Mouse (Mus musculus): ENCODE results near the gene Golga2. TPM values are rescaled to one million over a fixed set of nuclear protein-coding genes. Genes with fewer than 3 reads are reported as not detected.

The Golga2 gene
- polyA plus RNA-seq (2015; fragmentation: Nextera tagmentation; extraction: Ambion mirVana) = 19.7 and 20.5 TPM in 2 replicates

DNA sequence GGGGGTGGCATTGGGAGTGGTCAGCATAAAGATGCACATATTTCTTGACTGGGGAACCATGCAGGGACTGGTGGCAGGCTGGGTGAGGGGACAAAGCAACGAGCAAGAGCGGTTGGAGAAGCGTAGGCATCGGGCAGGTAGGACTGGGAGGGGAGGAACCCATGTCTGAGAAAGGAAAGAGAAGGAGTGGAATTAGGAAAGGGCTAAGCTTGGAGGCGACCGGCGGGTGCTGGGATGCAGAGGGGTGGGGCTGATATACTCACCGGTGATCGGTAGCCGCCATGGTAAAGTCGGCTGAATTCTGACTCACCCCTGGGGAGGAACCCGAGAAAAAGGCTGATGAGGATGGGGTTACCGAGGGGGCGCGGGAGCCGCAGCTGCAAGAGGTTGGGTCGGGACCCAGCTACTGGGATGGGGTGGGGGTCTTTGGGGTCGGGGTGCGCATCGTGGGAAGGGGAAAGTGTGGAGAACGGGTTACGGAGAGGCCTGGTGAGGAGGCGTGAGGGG is at the start of gene Golga2:
Gene Golga2, plus strand, starts transcription at position 51 of the 507 bp plus-strand sequence.
- peak within 1 kb of the TSS; percentile 62 for H3K27ac ChIP-seq
- H3K4me3 ChIP-seq (replicated peaks) = peak within 1 kb of the TSS; percentile 79
- peaks cover 16% of the 10 kb centered on the region for H3K4me1 ChIP-seq (replicated peaks)
- peak within 1 kb of the TSS; percentile 80 for H3K4me2 ChIP-seq (replicated peaks)
- peak within 1 kb of the TSS; percentile 81 for H3K9ac ChIP-seq
- H3K27me3 ChIP-seq (replicated peaks) = no peaks in the 10 kb centered on the region
- H3K9me3 ChIP-seq = no peaks in the 10 kb centered on the region
- 2% methylated on average over 23 of the region's 23 CpGs for WGBS
- ATAC-seq = peak; percentile 26
- H3K36me3 ChIP-seq = peaks cover 1% of the 10 kb centered on the region; the same call in 1 of the 2 replicates

DNA sequence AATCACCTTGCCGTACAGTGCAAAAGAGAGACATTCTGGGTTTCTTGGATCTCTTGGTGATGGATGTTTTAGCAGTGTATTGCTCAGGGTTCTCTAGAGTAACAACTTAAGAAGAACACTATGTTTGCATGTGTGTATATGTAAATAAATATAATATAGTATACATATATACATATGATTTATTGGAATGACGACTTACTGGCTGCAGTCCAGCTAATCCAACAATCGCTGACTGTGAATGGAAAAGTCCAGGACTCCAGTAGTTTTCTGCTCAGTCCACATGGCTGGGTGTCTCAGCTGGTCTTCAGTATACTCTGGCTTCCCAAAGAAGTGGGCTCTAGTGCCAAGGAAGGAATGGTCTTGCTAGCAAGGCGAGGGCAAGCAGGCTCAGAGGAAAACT is 49.6 kb upstream of the Golga2 start:
- H3K27ac ChIP-seq = peak overlapping the region; percentile 84; the same call in 1 of the 2 replicates
- ATAC-seq = no peak

GRCm38 (mm10) chr2:32238708-32239435 is 48.3 kb upstream of the Golga2 start:
- H3K27me3 ChIP-seq (replicated peaks) = no peaks in the 10 kb centered on the region
- H3K4me2 ChIP-seq (replicated peaks) = no peak overlapping the region
- H3K4me1 ChIP-seq (replicated peaks) = peaks cover 15% of the 10 kb centered on the region
- no peak overlapping the region for H3K4me3 ChIP-seq (replicated peaks)
- no peak overlapping the region for H3K9ac ChIP-seq
- 94% methylated on average over 9 of the region's 9 CpGs for WGBS
- no peak overlapping the region for H3K27ac ChIP-seq
- H3K9me3 ChIP-seq = no peaks in the 10 kb centered on the region
- peaks cover under 1% of the 10 kb centered on the region for H3K36me3 ChIP-seq
- ATAC-seq = no peak

More for the DNA sequence above, 49.6 kb upstream of the Golga2 start:
- Histone ChIP-seq H3K36me3 (peaks cover 9% of the 10 kb centered on the region), H3K4me3 (replicated peaks) (peak overlapping the region; percentile 66), H3K27me3 (replicated peaks) (no peaks in the 10 kb centered on the region), H3K4me2 (replicated peaks) (peak overlapping the region; percentile 69), H3K9ac (peak overlapping the region; percentile 71), H3K4me1 (replicated peaks) (peaks cover 15% of the 10 kb centered on the region), H3K9me3 (no peaks in the 10 kb centered on the region)
- 32% methylated on average over 4 of the region's 4 CpGs for WGBS

DNA sequence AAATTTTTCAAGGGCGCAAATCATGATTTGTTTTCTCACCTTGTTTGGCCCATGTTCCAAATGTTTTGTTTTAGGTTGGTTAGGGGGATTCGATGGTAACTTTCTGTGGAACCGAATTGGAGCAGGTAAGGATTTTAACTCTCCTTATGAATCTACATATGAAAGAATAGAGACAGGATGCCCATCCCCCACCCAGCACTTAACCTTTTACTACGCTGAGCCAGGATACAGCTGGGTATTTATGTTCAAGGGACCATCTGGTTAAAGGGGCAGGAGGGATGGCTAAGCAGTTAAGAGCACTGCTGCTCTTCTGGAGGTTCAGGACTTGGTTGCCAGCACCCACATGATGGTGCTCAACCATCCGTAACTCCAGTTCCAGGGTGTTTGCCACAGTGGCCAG is 46.6 kb upstream of the Golga2 start:
- no peak overlapping the region for H3K9ac ChIP-seq
- no peaks in the 10 kb centered on the region for H3K27me3 ChIP-seq (replicated peaks)
- peaks cover 9% of the 10 kb centered on the region; the same call in 1 of the 2 replicates for H3K36me3 ChIP-seq
- no peak overlapping the region for H3K4me3 ChIP-seq (replicated peaks)
- H3K4me2 ChIP-seq (replicated peaks) = no peak overlapping the region
- peaks cover 2% of the 10 kb centered on the region; the same call in 1 of the 2 replicates for H3K4me1 ChIP-seq (replicated peaks)
- no peak overlapping the region for H3K27ac ChIP-seq
- no peak for ATAC-seq
- WGBS = 83% methylated on average over 5 of the region's 5 CpGs
- H3K9me3 ChIP-seq = no peaks in the 10 kb centered on the region

DNA sequence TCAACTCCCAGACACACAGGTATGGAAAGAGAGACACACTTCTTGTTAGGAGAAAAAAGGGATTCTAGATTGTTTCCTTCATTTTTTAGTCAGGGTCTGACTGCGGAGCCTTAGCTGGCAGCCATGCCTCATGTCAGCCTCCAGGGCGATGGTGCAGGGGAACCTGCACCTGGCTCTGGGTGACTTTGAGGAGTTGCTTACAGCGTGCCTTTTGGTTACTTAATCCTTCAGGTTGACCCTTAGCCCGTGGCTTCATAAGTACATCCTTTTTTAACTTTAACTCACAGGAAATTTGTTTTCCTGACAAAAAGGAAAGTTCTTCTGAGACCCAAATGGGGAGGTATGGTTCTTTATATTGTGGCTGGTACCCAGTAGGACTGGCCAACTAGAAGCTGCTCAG is 44.2 kb upstream of the Golga2 start:
- Histone ChIP-seq H3K9me3 (no peaks in the 10 kb centered on the region), H3K9ac (no peak overlapping the region), H3K27me3 (replicated peaks) (no peaks in the 10 kb centered on the region), H3K4me2 (replicated peaks) (no peak overlapping the region), H3K36me3 (peaks cover 23% of the 10 kb centered on the region), H3K27ac (no peak overlapping the region), H3K4me1 (replicated peaks) (no peaks in the 10 kb centered on the region), H3K4me3 (replicated peaks) (no peak overlapping the region)
- ATAC-seq = no peak
- WGBS = 88% methylated on average over 4 of the region's 4 CpGs

DNA sequence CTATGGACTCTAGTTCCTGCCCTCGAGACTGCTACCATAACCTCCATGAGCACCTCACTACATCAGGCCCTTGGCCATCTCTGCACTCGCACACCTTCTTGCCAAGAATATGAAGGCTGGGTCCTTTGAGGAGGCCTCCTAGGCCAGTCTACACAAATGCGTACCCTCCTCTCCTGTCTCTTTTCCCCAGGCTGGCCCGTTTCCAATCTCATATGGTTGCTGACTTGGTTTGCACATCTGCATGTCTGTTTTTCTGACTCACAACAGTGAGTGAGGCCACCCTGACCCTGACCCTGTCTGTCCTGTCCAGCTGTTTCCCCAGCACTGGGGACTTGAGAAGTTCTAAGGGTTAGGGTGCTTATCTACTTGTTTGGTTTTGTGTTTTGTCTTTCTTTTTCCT is 40.4 kb upstream of the Golga2 start:
- no peak overlapping the region for H3K4me2 ChIP-seq (replicated peaks)
- ATAC-seq = no peak
- no peaks in the 10 kb centered on the region for H3K4me1 ChIP-seq (replicated peaks)
- H3K27ac ChIP-seq = no peak overlapping the region
- WGBS = 75% methylated on average over 4 of the region's 4 CpGs
- H3K36me3 ChIP-seq = peaks cover 38% of the 10 kb centered on the region
- H3K9ac ChIP-seq = no peak overlapping the region
- no peaks in the 10 kb centered on the region for H3K27me3 ChIP-seq (replicated peaks)
- no peak overlapping the region for H3K4me3 ChIP-seq (replicated peaks)
- H3K9me3 ChIP-seq = no peaks in the 10 kb centered on the region

DNA sequence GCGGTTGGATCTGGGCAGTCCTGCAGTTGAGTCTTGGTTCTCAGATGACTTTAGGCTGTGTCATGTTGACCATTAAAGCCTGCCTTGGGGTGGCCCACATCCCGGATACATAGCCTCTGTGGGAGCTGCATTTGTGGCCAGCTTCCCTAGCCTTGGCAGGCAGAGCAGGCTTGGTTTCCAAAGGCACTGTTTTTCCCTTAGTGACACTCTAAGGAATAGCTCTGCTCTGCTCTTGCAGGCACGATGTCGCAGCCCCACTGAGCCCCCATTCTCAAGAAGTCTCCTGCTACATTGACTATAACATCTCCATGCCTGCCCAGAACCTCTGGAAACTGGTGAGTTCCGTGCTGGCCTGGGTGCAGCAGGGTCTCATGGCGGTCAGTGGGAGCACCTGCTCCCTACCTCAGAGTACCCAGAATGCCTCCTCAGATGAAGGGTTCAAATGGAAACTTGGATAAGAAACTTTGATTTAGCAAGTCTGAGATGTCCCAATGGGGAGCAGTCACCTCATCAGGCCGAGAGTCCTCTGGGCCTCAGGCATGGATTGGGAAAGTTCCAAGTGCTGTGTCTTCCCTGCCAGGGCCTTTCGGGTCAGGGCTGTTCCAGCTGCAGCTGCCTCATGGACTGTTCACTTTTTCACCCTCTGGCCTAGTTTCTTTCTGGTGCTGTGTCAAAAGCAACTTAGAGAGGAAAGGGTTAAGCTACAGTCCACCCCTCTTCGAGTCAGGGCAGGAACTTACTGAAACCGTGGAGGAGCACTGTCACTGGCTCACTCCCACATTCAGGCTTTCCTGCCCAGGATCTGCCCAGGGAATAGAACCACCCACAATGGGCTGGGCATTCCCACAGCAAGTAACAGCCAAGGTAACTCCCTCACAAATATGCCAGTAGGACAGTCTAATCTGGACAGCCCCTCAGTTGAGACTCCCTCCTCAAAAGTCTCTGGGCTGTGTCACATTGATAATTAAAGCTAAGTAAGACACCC is 38.5 kb upstream of the Golga2 start:
- H3K4me2 ChIP-seq (replicated peaks) = no peak overlapping the region
- WGBS = 78% methylated on average over 10 of the region's 10 CpGs
- H3K9me3 ChIP-seq = no peaks in the 10 kb centered on the region
- no peaks in the 10 kb centered on the region for H3K4me1 ChIP-seq (replicated peaks)
- ATAC-seq = no peak
- H3K9ac ChIP-seq = no peak overlapping the region
- no peaks in the 10 kb centered on the region for H3K27me3 ChIP-seq (replicated peaks)
- no peak overlapping the region for H3K4me3 ChIP-seq (replicated peaks)
- H3K27ac ChIP-seq = no peak overlapping the region
- H3K36me3 ChIP-seq = peaks cover 43% of the 10 kb centered on the region

- Histone ChIP-seq H3K9ac (no peak overlapping the region), H3K4me3 (replicated peaks) (no peak overlapping the region), H3K36me3 (peaks cover 41% of the 10 kb centered on the region), H3K9me3 (no peaks in the 10 kb centered on the region), H3K27me3 (replicated peaks) (no peaks in the 10 kb centered on the region), H3K27ac (no peak overlapping the region), H3K4me2 (replicated peaks) (no peak overlapping the region), H3K4me1 (replicated peaks) (no peaks in the 10 kb centered on the region)
- WGBS = 75% methylated on average over 12 of the region's 12 CpGs
- no peak for ATAC-seq
Observed at GRCm38 (mm10) chr2:32251791-32252527, 35.2 kb upstream of the Golga2 start.

- no peaks in the 10 kb centered on the region for H3K27me3 ChIP-seq (replicated peaks)
- no peak overlapping the region for H3K27ac ChIP-seq
- 87% methylated on average over 5 of the region's 5 CpGs for WGBS
- H3K36me3 ChIP-seq = peaks cover 44% of the 10 kb centered on the region
- no peak overlapping the region for H3K9ac ChIP-seq
- H3K4me3 ChIP-seq (replicated peaks) = no peak overlapping the region
- ATAC-seq = no peak
- no peaks in the 10 kb centered on the region for H3K4me1 ChIP-seq (replicated peaks)
- no peak overlapping the region for H3K4me2 ChIP-seq (replicated peaks)
- H3K9me3 ChIP-seq = no peaks in the 10 kb centered on the region
Observed at GRCm38 (mm10) chr2:32252658-32253057, 34.5 kb upstream of the Golga2 start.

DNA sequence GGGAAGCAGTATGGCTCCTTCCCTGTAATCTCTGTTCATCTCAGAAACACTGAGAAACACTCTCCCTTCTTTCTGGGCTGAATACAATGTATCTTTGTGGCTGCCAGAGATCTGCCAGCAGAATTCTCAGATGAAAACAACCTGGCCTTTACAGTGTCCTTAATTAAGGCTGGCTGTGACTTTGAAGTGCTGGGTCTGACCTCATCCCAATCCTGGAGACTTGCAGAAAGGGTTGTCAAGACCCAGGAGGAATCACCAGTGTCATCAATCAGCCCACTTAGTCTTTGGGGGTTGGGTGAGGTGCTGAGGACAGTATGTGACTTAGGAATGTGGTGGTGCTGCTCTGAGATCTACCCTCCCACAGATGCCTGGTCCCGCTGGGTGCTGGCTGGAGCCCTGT is 33.8 kb upstream of the Golga2 start:
- ATAC-seq = no peak
- no peak overlapping the region for H3K27ac ChIP-seq
- H3K4me1 ChIP-seq (replicated peaks) = peaks cover under 1% of the 10 kb centered on the region; the same call in 1 of the 2 replicates

DNA sequence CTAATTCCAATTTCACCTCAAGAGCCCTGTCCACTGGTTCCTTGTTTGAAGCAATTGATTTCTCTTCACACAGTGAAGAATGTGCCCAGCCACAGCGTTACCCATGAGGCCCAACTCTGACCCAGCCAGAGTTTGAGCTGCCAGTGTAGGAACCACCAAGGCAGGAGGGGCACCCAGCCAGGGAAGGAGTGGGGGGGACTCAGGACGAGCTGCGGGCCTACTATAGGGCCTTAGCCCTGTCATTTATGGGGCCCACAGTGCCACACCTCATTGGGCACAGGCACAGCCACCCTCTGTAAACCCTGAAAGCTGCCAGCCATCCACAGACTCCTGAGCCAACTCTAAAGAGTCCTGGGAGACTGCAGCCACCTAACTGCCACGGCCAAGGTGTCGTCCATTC is 32.6 kb upstream of the Golga2 start:
- Histone ChIP-seq H3K27me3 (replicated peaks) (no peaks in the 10 kb centered on the region), H3K4me3 (replicated peaks) (no peak overlapping the region), H3K4me1 (replicated peaks) (peaks cover 11% of the 10 kb centered on the region), H3K36me3 (peaks cover 48% of the 10 kb centered on the region), H3K4me2 (replicated peaks) (no peak overlapping the region), H3K9me3 (no peaks in the 10 kb centered on the region), H3K9ac (no peak overlapping the region), H3K27ac (no peak overlapping the region)
- 68% methylated on average over 5 of the region's 5 CpGs for WGBS
- no peak for ATAC-seq

More for the DNA sequence above, 33.8 kb upstream of the Golga2 start:
- no peak overlapping the region for H3K9ac ChIP-seq
- H3K27me3 ChIP-seq (replicated peaks) = no peaks in the 10 kb centered on the region
- no peaks in the 10 kb centered on the region for H3K9me3 ChIP-seq
- WGBS = 65% methylated on average over 1 of the region's 1 CpGs
- H3K4me2 ChIP-seq (replicated peaks) = no peak overlapping the region
- peaks cover 48% of the 10 kb centered on the region for H3K36me3 ChIP-seq
- no peak overlapping the region for H3K4me3 ChIP-seq (replicated peaks)
